ENCODE assay signal across 14 mouse cellular contexts in genomic region chr14:14088016-14088791, GRCm38 (mm10). TPM values are rescaled to one million over a fixed set of nuclear protein-coding genes. Genes with fewer than 3 reads are reported as not detected.
A peak's percentile ranks its signal among the peaks of the same experiment; 100 is the strongest.
DNase-seq lines count a peak whose midpoint lies in the region; ATAC-seq and TF ChIP-seq lines count a peak whose summit lies in the region.
"Had no signal": no experiment of that assay in that cellular context is flagged by ENCODE, and none has a peak within 500 bp of the region (broad histone marks: within the 10 kb centered on the region; RNA-seq: fewer than 3 reads in every experiment).

No protein-coding gene starts in this region.

- no peak overlapping the region for H3K4me2 ChIP-seq in lung, postnatal 0 days (replicated peaks; ENCODE audit: low read depth, low read length)
- H3K4me2 ChIP-seq in liver, embryonic 13.5 days: peak overlapping the region; percentile 33
- H3K4me2 ChIP-seq in forebrain, embryonic 15.5 days (replicated peaks): no peak overlapping the region
- H3K4me2 ChIP-seq: embryonic facial prominence, embryonic 13.5 days; hindbrain, embryonic 13.5 days had no signal

- 0 out of 2 replicates have a peak, but pooled peaks have one; percentile 6 for ATAC-seq in lung, postnatal 0 days
- ATAC-seq in activated CD4-positive, CD25-positive, alpha-beta regulatory T cell, adult 4 months: peak; percentile 73
- ATAC-seq in liver, embryonic 13.5 days (ENCODE audit: low read depth): peak; percentile 77
- no peak for ATAC-seq in forebrain, embryonic 15.5 days (replicated peaks)

- no peak overlapping the region for H3K27ac ChIP-seq in lung, postnatal 0 days (ENCODE audit: low read length)
- peak overlapping the region; percentile 74 for H3K27ac ChIP-seq in liver, embryonic 13.5 days
- H3K27ac ChIP-seq in forebrain, embryonic 15.5 days (replicated peaks): no peak overlapping the region
- H3K27ac ChIP-seq: embryonic facial prominence, embryonic 13.5 days; hindbrain, embryonic 13.5 days had no signal

- no peaks in the 10 kb centered on the region for H3K27me3 ChIP-seq in lung, postnatal 0 days (replicated peaks; ENCODE audit: insufficient read depth, low read length)
- no peaks in the 10 kb centered on the region for H3K27me3 ChIP-seq in liver, embryonic 13.5 days
- no peaks in the 10 kb centered on the region for H3K27me3 ChIP-seq in forebrain, embryonic 15.5 days
- H3K27me3 ChIP-seq: embryonic facial prominence, embryonic 13.5 days; hindbrain, embryonic 13.5 days had no signal

- TF ChIP-seq EP300 in lung, postnatal 0 days (IDR thresholded peaks at IDR 0.05): no peak

- no peak overlapping the region for H3K9ac ChIP-seq in lung, postnatal 0 days (replicated peaks; ENCODE audit: low read depth)
- H3K9ac ChIP-seq in liver, embryonic 13.5 days: no peak overlapping the region
- H3K9ac ChIP-seq in forebrain, embryonic 15.5 days (replicated peaks): no peak overlapping the region
- H3K9ac ChIP-seq: embryonic facial prominence, embryonic 13.5 days; hindbrain, embryonic 13.5 days had no signal

- no peaks in the 10 kb centered on the region for H3K4me1 ChIP-seq in lung, postnatal 0 days (ENCODE audit: insufficient read depth, low read depth, low read length)
- H3K4me1 ChIP-seq in liver, embryonic 13.5 days (replicated peaks): peaks cover 32% of the 10 kb centered on the region
- H3K4me1 ChIP-seq in forebrain, embryonic 15.5 days: no peaks in the 10 kb centered on the region
- H3K4me1 ChIP-seq: embryonic facial prominence, embryonic 13.5 days; hindbrain, embryonic 13.5 days had no signal

- no peaks in the 10 kb centered on the region for H3K9me3 ChIP-seq in lung, postnatal 0 days (ENCODE audit: low read length)
- H3K9me3 ChIP-seq in liver, embryonic 13.5 days (replicated peaks): no peaks in the 10 kb centered on the region
- no peaks in the 10 kb centered on the region for H3K9me3 ChIP-seq in forebrain, embryonic 15.5 days
- H3K9me3 ChIP-seq: embryonic facial prominence, embryonic 13.5 days; hindbrain, embryonic 13.5 days had no signal

- no peak overlapping the region for H3K4me3 ChIP-seq in lung, postnatal 0 days (ENCODE audit: low read depth, low read length)
- H3K4me3 ChIP-seq in liver, embryonic 13.5 days (replicated peaks): no peak overlapping the region
- H3K4me3 ChIP-seq in forebrain, embryonic 15.5 days: no peak overlapping the region
- H3K4me3 ChIP-seq: embryonic facial prominence, embryonic 13.5 days; hindbrain, embryonic 13.5 days had no signal

- 79% methylated on average over 9 of the region's 9 CpGs for WGBS in lung, postnatal 0 days
- 13% methylated on average over 9 of the region's 9 CpGs for WGBS in liver, embryonic 13.5 days (ENCODE audit: insufficient replicate concordance)
- WGBS in forebrain, embryonic 15.5 days: 93% methylated on average over 9 of the region's 9 CpGs

- H3K36me3 ChIP-seq in lung, postnatal 0 days (ENCODE audit: insufficient read depth, low read length): 0 out of 2 replicates have a peak, but pooled peaks cover 10% of the 10 kb centered on the region
- peaks cover 21% of the 10 kb centered on the region for H3K36me3 ChIP-seq in liver, embryonic 13.5 days
- peaks cover 6% of the 10 kb centered on the region; the same call in 1 of the 2 replicates for H3K36me3 ChIP-seq in forebrain, embryonic 15.5 days

- no peak for DNase-seq in lung, postnatal 0 days (ENCODE audit: low spot score)
- no peak for DNase-seq in lung, postnatal 10 days
- peak; percentile 13 for DNase-seq in liver, embryonic 13.5 days
- peak; percentile 39 for DNase-seq in thymus, postnatal 25 days
- DNase-seq in urinary bladder, postnatal 14 days (ENCODE audit: low spot score): no peak
- DNase-seq: adrenal gland, postnatal 10 days; cerebellum, adult 2 months; kidney, postnatal 14 days; lung, postnatal 14 days; right cerebral cortex, adult 18-20 months had no signal

- TF ChIP-seq CTCF in lung, postnatal 0 days (IDR thresholded peaks at IDR 0.05): no peak

RNA-seq across cellular contexts. Expression of gene Psmd6, which starts 32.6 kb away (rescaled TPM):
- polyA plus RNA-seq in lung, postnatal 0 days (2015; fragmentation: Nextera tagmentation; extraction: Ambion mirVana): 130 and 132 TPM in 2 replicates
- polyA plus RNA-seq in activated CD4-positive, CD25-positive, alpha-beta regulatory T cell, adult 4 months (2017; shearing (Covaris generic)): 100 to 1,000 TPM; 138 to 151 TPM
- 182 and 205 TPM in 2 replicates for polyA plus RNA-seq in liver, embryonic 13.5 days (2015; fragmentation: Nextera tagmentation; extraction: Ambion mirVana)
- polyA plus RNA-seq in forebrain, embryonic 15.5 days (2015; fragmentation: Nextera tagmentation; extraction: Ambion mirVana): 280 and 283 TPM in 2 replicates

Comparison
In these comparisons a context has a peak if more than half of its experiments do, and no peak if none do; other contexts are left out.
1. DNase-seq: peak in liver, embryonic 13.5 days (single experiment) and thymus, postnatal 25 days (single experiment); none in lung, postnatal 0 days (single experiment), lung, postnatal 10 days (single experiment) and urinary bladder, postnatal 14 days (single experiment).